Mouse (Mus musculus) c-Kit-positive CD71-negative TER-119-negative erythroid progenitor cells, embryonic 14.5 days (primary cell): ENCODE data around the gene Mfsd11.

Experiments used
- DNase-seq: peaks from one replicate; pipeline ENCODE4 v3.0.0-alpha.2; 2013; ENCODE audit warnings: low read depth

Gene Mfsd11

DNA sequence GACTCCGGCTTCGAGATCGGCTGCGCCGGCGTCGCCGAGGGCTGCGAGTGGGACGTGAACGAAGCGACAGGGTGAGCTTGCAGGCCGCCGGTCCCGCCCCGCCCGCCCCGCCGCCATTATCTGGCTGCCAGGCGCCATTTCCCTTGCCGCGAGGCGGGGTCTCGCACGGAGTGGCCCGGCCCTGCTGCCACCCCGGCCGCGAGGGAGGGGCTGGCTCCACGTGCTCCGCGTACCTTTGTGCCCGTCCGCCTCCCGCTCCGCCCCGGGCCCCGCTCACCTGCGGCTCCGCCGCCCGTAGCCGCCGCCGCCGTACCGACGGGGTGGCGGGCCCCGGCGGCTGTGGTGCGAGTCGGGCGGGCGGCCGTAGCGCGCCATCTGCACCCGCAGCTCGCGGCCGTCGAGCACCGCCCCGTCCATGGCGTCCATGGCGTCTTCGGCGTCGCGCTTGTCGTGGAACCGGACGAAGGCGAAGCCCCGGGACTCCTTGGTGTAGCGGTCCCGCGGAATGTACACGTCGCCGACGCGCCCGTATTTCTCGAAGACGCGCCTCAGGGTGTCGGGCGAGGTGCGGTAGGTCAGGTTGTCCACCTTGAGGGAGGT lies at the start of gene Mfsd11:
Gene Mfsd11, plus strand, starts transcription at position 150 of the 600 bp plus-strand sequence.
- no peak for DNase-seq

DNA sequence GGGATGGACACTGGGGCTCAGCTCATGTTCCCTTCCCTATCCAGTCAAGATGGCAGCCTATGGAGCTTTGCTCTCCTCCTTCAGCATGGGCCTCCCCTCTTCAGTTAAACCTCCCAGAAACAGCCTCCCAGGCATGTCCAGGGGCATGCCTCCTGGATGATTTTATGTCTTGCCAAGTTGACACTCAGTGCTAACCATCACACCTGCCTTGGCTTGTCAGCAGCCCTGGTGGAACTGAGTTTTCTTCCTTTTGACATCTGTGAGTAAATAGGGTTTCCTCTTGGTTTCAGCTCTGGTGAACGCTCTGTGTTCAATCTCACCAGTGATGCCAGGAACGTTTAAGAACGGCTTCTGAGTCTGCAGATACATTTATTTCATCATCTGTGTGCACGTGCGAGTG lies 49.5 kb upstream of the Mfsd11 start:
- DNase-seq = no peak

DNA sequence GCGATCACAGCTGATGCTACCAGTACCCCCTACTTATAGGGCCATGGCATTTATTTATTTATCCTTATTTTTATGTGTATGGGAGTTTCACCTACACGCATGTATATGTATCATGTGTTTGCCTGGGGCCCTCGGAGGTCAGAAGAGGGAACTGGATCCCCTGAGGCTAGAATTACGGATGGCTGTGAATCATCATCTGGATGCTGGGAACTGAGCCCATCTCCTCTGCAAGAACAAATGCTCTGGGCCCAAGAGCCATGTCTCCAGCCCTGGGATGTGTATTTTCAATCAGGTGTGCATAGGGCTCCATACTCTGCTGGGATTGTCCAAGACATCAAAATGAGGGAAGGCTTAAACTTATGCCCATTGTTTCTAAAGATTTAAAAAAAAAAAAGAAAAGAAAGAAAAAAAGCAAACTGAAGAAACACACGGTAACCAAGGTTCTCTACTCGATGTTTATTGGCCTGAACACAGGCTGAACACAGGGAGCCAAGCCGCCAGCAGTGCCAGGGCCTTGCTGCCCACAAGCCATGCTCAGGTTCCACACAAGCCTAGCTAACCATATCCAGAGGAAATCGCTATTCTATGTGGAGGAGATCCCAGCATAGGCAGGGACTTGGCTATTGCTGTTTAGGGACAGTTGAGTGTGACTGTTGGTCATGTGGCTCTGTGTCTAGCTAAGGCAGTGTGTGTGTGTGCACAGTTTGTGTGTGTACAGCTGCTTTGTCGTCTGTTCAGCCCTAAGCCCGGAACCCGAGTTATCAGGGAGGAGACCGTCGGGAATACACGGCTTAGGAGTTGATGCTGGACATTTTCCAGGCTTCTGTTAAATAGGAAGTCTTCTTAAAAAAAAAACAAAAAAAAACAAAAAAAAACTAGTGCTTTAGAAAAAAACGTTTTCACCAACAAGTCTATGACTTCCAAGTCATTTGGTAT lies 45.8 kb upstream of the Mfsd11 start:
- no peak for DNase-seq

DNA sequence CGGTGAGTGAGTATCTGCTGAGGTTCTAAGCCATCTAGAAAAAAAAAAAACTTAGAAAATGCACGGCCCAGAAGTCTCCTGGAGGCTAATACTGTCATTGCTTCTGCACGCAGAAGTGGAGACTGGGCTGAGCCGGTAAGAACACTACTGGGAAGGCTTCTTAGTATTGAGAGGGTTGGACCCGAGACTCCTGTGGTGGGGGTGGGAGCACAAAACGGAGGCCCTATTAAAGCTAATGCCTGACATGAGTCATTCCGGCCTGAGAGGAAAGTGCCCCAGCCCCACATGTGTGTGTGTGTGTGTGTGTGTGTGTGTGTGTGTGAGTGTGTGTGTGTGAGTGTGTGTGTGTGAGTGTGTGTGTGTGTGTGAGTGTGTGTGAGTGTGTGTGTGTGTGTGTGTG lies 45.1 kb upstream of the Mfsd11 start:
- no peak for DNase-seq

DNA sequence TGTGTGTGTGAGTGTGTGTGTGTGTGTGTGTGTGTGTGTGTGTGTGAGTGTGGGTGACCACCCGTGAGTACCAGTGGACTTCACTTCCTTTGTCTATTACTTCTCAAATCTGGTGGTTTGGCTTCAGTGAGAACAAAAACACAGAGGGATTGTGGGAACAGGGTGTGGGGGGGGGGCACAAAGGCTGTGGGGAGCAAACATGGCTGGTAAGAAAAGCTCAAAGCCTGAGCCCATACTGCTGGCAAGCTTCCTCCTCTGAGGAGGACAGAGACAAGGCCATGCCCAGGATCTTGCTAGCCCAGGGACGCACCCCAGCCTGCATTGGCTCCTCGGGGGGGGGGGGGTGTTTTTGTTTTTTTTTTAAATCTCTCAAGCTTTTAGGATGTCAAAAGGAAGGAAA lies 44.7 kb upstream of the Mfsd11 start:
- DNase-seq = no peak

DNA sequence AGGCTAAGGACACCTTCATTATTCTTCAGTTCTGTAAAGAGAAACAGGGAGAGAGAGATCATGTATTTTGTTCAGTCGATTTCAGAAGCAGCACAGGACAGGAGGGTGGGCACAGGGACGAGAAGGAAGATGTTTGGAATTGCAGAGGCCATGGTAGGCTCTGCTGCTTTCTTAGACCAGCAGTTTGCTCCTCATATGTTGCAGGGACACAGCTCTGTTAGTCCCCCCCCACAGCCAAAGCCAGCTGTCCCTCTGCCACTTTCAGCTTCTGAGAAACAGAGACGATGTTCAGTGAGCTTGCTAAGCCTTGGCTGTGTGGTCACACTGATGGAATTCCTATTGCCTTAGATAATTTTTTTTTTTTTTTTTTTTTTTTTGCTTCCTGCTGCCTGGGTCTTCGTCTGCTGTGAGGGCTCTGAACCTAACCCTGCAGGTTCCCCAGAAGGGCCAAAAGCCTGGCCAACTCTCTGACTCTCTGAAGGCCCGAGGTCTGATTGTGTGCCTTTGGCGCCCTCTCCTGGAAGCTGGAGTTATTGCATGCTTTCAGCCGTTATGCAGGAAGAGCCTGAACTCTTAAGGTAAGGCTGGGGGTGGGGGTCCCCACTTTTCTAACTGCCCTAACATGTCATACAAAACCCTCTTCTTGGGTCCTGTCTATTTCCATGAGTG lies 44.2 kb upstream of the Mfsd11 start:
- peak; percentile 84 for DNase-seq

DNA sequence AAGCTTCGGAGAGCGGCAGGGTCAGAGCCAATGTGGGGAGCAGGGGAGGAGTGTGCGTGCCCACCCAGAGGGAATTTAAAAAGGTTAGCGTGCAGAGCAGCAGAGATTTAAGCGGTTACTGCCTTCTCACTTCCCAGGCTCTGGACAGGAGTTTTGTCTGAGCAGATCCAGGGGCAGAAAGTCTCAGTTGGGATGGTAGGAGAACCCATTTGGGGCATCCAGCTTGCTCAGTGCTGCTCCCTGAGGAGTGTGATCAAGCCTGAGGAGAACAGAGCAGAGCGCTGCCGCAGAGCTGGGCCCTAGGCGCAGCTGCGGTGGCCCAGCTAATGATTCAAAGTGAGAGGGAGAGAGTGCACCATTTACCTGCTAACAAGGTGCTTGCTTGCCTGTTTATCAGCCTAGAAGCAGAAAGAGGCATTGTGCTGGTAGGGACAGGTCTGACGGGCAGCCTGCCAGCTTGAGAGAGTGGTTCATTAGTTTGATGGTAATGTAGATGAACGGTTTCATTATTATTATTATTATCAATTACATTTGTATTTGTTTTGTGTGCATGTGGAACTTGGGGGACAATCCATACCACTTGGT lies 43.3 kb upstream of the Mfsd11 start:
- no peak for DNase-seq

DNA sequence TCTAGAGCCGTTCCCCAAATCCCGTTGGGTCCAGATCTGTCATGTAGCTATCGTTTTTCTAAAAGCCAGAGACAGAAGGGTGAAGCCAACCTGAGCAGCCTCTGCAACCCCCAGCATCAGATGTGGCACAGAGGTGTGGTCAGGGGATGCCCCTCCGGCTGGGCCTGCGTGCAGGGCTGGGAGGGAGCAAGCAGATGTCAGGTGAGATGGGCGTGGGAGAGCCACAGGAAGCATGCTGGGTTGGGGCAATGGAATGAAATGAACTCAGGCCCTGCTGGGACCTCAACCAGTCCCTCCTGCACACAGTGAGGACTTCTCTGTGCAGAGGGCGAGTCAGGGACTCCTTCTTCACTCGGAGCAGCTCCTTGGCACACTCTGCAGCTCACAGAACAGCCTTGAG lies 42.7 kb upstream of the Mfsd11 start:
- DNase-seq = no peak

DNA sequence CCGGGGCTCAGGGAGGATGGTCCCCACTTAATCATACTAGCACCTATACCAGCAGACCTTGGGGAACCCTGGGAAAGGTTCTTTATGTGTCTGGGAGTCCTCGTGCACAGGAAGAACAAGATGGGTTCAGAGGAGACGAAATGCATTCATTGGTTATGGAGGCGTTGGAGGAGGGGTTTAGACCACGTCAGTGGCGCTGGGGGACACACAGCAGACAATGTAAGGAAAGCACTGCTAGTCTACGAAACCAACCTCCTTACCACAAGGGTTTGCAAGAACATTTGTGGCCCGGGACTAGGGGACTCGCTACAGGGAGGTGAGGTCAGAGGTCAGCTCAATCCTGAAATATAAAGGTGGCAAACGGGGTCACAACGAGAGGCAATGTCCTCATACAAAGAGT lies 41.7 kb upstream of the Mfsd11 start:
- DNase-seq = no peak

DNA sequence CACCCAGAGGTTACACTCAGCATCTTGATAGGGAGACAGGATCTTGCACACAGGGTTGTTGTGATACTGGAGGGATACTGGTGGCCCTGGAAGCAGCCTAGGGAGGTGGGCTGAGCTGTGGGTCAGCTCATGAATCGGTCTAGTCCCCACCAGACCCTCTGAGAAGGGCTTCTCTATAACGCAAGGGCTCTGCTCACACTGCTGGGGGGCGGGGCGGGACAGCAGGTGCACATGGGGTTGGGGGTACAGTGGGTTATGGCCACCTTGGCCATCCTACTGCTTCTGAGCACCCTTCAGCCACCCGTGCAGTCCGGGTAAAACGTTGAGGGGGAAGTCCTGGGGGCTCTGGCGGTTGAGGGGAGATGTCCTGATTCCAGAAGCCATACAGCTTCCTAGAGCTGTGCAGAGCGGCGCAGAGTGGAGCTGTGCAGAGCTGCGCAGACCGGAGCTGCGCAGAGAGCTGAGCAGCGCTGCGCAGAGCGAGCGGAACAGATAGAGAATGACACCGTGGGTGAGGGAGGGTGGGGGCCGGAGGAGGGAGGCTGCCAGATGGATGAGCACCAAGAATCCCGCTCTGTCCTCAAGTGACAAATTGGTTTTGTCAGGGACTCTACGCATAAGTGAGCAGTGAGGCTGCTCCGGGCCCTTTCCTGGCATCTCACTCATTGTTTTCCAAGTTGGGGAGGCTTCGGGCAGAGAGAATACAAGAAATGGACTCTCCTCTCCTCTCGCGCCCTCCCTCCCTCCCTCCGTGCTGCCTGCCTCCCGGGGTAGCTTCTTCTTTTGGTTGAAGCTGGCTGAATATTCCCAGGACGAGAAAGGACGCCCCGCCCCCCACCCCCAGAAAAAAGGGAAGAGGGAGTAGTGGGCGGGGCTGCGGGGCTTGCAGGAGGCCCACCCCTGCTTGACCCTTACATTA lies 41.0 kb upstream of the Mfsd11 start:
- no peak for DNase-seq

DNA sequence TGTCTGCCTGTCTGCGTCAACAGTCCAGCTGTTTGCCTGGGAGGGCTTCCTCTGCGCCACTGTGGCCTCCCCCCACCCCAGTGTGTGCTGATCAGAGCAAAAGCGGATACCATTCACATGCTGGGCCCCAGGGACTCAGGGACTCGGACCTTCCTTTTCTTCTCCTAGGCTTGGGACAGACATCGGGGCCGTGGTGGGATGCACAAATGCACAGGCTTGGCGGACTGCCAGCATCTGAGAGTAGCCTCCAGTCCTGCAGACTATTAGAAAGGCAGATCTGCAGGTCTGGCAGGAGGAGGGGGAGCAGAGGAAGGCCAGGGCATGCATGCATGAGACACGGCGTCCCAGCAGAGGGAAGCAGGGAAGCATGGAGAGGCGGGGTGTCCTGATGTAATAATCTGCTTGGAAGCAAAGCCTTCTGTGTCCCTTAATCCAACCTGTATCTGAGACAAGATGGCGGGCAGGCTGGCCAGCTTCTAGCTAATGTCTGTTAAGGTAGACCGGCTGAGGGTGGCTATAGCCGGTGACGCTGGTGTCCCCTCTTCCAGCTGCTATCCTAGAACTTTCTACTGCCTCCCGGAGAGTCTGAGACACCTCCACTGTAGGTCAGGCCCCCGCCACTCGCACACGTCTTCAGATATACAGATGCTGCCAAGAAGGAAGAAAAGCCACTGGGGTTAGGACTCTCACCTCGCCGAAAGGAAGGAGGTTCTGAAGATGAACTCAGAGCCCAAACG lies 39.3 kb upstream of the Mfsd11 start:
- DNase-seq = no peak

DNA sequence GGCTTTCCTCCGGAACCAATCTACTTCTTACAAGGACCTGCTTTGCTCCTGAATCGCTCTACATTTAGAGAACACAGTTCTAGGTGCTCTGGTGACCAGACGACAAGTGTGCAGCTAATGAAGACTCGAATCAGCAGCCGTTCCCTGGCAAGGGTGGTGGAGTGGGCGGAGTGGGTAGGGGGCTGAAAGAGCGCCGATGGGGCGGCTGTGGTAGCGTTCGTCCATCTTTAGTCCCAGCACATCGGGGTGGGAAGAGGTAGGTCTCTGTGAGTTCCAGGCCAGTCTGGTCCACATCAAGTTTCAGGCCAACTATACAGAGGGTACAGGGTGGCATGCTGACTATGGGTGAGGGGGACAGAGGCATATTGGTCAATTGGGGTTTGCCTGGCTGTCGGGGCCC lies 38.6 kb upstream of the Mfsd11 start:
- DNase-seq = no peak

DNA sequence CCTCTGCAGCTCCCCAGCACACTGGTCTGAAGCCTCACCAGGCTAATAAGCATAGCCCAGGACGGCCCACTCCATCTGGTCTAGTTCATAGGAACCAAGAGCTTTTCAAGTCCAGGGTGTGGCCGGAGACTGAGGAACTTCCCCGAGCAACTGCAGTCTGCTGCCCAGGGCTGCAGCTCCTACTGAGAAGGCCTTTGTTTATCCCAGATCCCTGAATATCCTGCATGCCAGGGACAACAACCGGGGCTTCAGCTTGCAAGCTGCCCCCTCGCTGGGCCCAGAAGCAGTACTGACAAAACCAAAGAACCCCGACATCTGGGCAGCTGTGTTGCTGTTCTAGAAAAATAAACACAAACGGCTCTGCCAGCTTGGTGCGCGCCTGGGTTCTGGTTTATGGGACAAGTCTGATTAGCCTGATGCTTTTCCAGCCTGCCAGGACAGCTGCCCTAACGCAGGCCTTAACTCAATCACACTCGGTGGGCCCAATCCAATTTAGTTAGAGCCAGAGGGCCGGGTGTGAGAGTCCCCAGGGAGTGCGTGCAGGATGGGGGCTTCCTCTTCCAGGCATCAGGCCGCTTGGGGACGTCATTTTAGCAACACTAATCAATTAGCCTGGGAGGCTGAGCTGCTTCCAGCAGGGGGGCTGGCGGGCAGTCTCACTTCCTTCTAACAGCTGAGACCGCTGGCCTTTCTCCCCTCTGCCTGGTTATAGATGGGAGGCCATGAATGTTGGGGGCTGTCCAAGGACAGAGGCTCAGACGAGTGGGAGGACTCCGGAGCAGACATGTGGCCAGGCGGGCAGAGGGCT lies 38.0 kb upstream of the Mfsd11 start:
- DNase-seq = no peak

DNA sequence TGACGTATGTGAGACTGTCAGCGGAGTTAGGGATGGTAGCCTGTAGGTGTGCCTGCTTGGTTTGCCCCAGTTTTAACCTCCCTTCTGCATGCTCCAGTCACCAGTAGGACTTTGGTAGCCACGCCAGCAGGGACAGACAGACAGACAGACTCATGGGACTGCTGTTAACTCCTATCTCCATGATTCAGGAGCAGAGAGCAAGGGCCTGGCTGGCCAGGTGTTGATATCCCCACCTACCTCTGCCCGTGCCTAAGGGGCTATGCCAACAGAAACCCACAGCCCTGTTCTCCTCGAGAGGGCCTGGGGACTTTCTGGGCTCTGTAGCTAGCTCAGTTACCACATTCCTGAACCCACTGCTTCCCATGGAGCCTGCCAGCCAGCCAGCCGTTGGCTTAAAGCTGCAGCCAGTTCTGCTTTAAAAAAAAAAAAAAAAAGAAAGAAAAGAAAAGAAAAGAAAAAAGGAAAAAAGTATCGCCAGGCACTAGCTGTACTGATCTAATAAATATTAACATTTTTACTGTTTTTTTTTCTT lies 37.3 kb upstream of the Mfsd11 start:
- no peak for DNase-seq

DNA sequence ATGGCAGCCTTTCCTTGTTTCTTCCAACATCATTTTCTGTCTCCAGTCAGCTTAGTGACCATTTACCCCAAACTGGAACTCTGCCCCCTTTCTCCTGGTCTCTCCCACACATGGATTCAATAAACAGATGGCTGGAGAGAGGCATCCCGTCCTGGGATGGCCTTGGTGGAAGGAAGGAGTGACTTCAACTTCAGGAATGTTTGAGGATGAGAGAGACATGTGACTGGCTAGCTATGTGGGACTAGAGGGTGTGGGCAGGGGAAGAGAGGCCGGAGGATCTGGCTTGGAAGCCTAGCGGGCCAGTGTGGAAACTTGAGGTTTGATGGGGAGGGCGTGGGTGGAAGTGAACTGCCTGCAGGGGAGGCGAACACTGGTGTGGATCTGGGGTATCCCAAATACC lies 35.5 kb upstream of the Mfsd11 start:
- no peak for DNase-seq

DNA sequence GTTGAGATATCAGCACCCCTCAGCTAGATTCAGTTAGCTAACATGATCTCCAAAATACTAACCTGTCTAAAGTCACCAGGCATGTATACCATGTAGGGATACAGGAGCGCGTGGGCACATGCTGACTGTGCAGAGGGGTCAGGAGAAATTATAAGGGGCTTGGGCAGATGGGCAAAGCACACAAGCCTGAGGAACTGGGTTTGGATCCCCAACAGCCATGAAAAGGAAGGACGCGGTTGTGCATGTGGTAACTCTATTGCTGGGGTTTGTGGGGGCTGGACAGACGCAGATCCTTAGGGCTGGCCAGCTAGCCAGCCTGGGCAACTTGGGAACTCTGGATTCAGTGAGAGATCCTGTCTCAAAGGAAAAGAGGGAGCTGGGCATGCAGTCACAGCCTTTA lies 34.7 kb upstream of the Mfsd11 start:
- no peak for DNase-seq

DNA sequence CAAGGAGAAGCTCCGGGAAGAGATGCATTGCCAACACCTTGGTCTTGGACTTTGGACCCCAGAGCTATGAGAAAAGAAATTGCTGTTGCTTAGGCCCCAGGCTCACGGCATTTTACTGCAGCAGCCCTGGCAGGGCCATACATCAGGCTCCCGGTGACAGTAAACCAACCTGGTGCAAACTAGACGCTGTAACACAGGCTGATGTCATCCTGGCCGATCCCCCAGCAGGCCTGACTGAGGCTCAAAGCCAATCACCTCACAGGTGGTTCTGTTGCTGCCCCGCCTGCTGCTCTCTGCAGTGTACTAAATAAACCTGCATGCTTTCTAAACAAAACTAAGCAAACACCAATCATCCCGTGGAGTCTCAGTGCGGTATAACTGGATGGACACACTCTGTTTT lies 33.5 kb upstream of the Mfsd11 start:
- no peak for DNase-seq

DNA sequence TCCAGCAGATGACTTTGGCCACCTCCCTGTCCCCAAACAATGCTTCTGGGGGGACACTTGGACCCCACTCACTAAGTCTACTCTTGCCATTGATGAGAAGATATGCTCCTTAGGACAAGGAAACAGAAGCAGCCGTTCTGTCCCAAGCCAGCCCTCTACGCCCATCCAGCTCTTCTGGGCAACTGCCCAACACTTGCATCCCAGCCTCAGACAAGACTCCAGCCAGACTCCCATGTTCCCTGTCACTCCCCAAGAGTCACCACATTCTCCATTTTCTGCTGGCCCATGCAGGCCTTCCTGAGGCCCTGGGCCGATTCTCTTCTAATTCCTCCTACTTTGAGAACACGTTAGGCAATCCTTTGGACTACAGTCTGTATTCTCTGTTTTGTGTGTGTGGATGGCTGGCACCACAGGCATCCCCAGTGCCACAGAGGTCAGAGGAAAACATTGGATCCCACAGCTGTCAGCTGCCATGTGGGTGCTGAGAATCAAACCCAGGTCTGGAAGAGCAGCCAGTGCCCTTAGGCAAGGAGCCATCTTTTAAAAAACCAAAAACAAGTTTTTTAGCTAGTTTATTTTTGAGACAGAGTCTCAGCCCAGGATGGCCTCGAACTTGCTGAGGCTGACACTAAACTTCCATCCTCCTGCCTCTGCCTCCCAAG lies 32.2 kb upstream of the Mfsd11 start:
- no peak for DNase-seq
